Mouse (Mus musculus): ENCODE data around the gene Aida.

DNA sequence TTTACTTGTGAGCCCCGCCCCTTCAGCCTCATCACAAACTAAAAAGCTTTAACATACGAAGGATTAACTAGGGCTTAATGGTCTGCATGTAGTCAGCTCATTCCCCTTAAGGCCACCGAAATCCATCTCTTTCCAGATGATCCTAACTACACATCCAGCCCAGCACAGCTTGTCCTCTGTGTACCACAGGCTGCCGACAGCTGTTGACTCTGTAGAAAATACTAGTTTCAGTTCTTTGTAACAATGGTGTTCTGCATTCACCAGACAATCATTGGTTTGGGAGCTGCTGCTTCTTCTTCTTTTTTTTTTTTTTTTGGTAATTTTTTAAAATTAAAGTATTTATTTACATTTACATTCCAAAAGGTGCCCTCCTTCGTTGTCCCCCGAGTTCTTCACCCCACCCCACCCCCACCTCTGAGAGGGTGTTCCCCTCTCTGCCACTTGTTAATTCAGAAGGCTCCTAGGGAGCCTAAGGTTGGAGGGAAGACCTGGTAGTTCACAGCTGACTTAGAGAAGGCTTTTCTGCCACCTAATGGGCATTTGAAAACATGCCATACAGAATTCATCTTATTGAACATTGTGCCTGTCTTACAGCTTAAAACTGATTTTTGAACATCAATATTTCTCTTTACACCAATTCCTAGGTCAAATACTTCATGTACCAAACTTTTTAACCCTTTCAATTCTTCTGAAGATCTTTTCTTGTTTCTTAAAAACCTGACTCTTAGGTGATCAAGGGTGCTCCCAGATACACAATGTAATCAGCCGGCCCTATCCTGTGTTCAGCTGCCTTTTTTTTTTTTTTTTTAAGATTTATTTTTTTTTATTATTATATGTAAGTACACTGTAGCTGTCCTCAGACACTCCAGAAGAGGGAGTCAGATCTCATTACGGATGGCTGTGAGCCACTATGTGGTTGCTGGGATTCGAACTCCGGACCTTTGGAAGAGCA is 23.2 kb upstream of the Aida start:
- TF ChIP-seq CTCF (IDR thresholded peaks at IDR 0.05; ENCODE audit: control insufficient read depth, insufficient read depth, low read length) (no peak), POLR2A (IDR thresholded peaks at IDR 0.05; ENCODE audit: borderline replicate concordance, control insufficient read depth, low read depth, low read length) (no peak)

Data from bone marrow, adult 2 months (tissue).